Mouse (Mus musculus) bone marrow macrophage, adult 2 months (primary cell): ENCODE results near the gene Als2cl. TPM values are rescaled to one million over a fixed set of nuclear protein-coding genes. Genes with fewer than 3 reads are reported as not detected.

Experiments
- H3K27ac ChIP-seq: 2 replicates; pipeline ENCODE4 v1.5.1; 2012; ENCODE audit warnings: low read depth, low read length; ENCODE audit not compliant: insufficient read depth
- H3K4me1 ChIP-seq: 2 replicates; pipeline ENCODE4 v1.6.1; 2012; ENCODE audit warnings: low read length; ENCODE audit not compliant: control insufficient read depth, insufficient read depth
- H3K4me3 ChIP-seq: 2 replicates; pipeline ENCODE4 v1.5.1; 2012; ENCODE audit warnings: mild to moderate bottlenecking, low read length, moderate library complexity; ENCODE audit not compliant: insufficient read depth
- CTCF ChIP-seq: IDR thresholded peaks from 2 replicates; pipeline ENCODE4 v1.5.1; 2012; ENCODE audit warnings: low read depth, mild to moderate bottlenecking, low read length, moderate library complexity
- POLR2A ChIP-seq: IDR thresholded peaks from 2 replicates; pipeline ENCODE4 v1.6.1; 2012; ENCODE audit warnings: mild to moderate bottlenecking, low read depth, low read length, borderline replicate concordance
- polyA plus RNA-seq: library from polyadenylated mRNA; stranded (reverse); fragments of >200 nt; gene quantifications from 2 replicates; pipeline ENCODE4 v1.2.4, GENCODE M21; 2012; ENCODE audit not compliant: missing spikeins, insufficient read depth, insufficient read length

The Als2cl gene
- polyA plus RNA-seq, 1 experiment, result 12.6 TPM

GRCm38 (mm10) chr9:110914631-110915236, 35.1 kb downstream of the Als2cl start:
- Histone ChIP-seq H3K4me3 (no peak overlapping the region), H3K4me1 (peaks cover under 1% of the 10 kb centered on the region; the same call in 1 of the 2 replicates), H3K27ac (no peak overlapping the region)
- TF ChIP-seq POLR2A (no peak), CTCF (no peak)

- Histone ChIP-seq H3K4me1 (no peaks in the 10 kb centered on the region), H3K27ac (no peak overlapping the region), H3K4me3 (no peak overlapping the region)
- no peak for TF ChIP-seq CTCF
- TF ChIP-seq POLR2A, result no peak
Measured at GRCm38 (mm10) chr9:110915466-110915865, 35.8 kb downstream of the Als2cl start.

GRCm38 (mm10) chr9:110916786-110917185, 37.1 kb downstream of the Als2cl start, which contains the start of gene Fam240a:
Gene Fam240a, minus strand, starts transcription at chr9:110916861.
- Histone ChIP-seq H3K4me1 (no peaks in the 10 kb centered on the region), H3K27ac (no peak within 1 kb of the TSS), H3K4me3 (no peak within 1 kb of the TSS)
- no peak for TF ChIP-seq CTCF
- TF ChIP-seq POLR2A, result no peak

GRCm38 (mm10) chr9:110920665-110921419, 41.2 kb downstream of the Als2cl start:
- H3K4me3 ChIP-seq, result no peak overlapping the region
- H3K27ac ChIP-seq, result no peak overlapping the region
- no peak for TF ChIP-seq POLR2A
- TF ChIP-seq CTCF, result no peak
- H3K4me1 ChIP-seq, result no peaks in the 10 kb centered on the region

- Histone ChIP-seq H3K4me3 (no peak overlapping the region), H3K27ac (no peak overlapping the region), H3K4me1 (no peaks in the 10 kb centered on the region)
- TF ChIP-seq POLR2A (no peak), CTCF (peak; percentile 94)
Measured at GRCm38 (mm10) chr9:110922759-110923158, 43.1 kb downstream of the Als2cl start.

GRCm38 (mm10) chr9:110931573-110931972, 51.9 kb downstream of the Als2cl start:
- no peak for TF ChIP-seq CTCF
- TF ChIP-seq POLR2A, result no peak
- no peaks in the 10 kb centered on the region for H3K4me1 ChIP-seq
- no peak overlapping the region for H3K27ac ChIP-seq
- H3K4me3 ChIP-seq, result no peak overlapping the region

- Histone ChIP-seq H3K27ac (no peak overlapping the region), H3K4me3 (no peak overlapping the region), H3K4me1 (peaks cover 3% of the 10 kb centered on the region)
- TF ChIP-seq CTCF, result no peak
- no peak for TF ChIP-seq POLR2A
Measured at GRCm38 (mm10) chr9:110933850-110934437, 54.3 kb downstream of the Als2cl start.

GRCm38 (mm10) chr9:110935941-110936340, 56.3 kb downstream of the Als2cl start:
- no peak overlapping the region for H3K4me3 ChIP-seq
- TF ChIP-seq CTCF (no peak), POLR2A (no peak)
- H3K27ac ChIP-seq, result no peak overlapping the region
- peaks cover 3% of the 10 kb centered on the region for H3K4me1 ChIP-seq

- no peak for TF ChIP-seq CTCF
- no peak for TF ChIP-seq POLR2A
- no peak overlapping the region for H3K27ac ChIP-seq
Measured at GRCm38 (mm10) chr9:110937506-110938490, 58.1 kb downstream of the Als2cl start.

GRCm38 (mm10) chr9:110944265-110944664, 64.6 kb downstream of the Als2cl start:
- H3K4me1 ChIP-seq, result no peaks in the 10 kb centered on the region
- no peak overlapping the region for H3K27ac ChIP-seq
- no peak overlapping the region for H3K4me3 ChIP-seq
- TF ChIP-seq POLR2A, result no peak
- peak; percentile 34; the same call in 1 of the 2 replicates for TF ChIP-seq CTCF

More at GRCm38 (mm10) chr9:110937506-110938490, 58.1 kb downstream of the Als2cl start:
- Histone ChIP-seq H3K4me3 (no peak overlapping the region), H3K4me1 (peaks cover 3% of the 10 kb centered on the region)
